Mouse (Mus musculus) E14TG2a.4 (cell line): ENCODE measurements around the gene Cox15.

ENCODE experiments used
- CTCF ChIP-seq: conservative IDR thresholded peaks from 2 replicates; pipeline ENCODE4 v1.5.1; 2014; ENCODE audit warnings: low read length
- NANOG ChIP-seq: IDR thresholded peaks from 2 replicates; pipeline ENCODE4 v1.6.1; 2014; ENCODE audit warnings: borderline replicate concordance, low read length, mixed read lengths
- POU5F1 ChIP-seq: IDR thresholded peaks from 2 replicates; pipeline ENCODE4 v1.6.1; 2014; ENCODE audit warnings: low read length, borderline replicate concordance

DNA sequence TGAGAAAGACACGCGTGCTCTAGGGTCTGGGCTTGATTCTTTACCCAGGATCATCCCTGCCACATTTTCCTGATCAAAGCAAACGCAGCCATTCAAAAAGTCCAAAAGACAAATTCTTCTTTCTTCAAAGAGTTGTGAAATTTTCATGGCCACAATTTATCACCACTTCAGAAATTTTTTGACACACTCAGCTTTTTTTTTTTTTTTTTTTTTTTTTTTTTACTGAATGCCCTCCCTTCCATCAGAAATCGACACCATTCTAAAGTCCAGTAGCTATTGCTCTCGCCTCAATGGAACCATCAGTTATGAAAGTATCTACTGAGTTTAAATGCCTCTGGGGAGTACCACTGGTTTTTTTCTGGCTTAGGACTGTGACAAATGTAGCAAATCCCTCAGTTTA, 27.6 kb upstream of the Cox15 start:
- TF ChIP-seq CTCF (no peak), NANOG (no peak), POU5F1 (no peak)
